10 mouse cellular contexts compared by ENCODE assay signal in the genomic region with DNA sequence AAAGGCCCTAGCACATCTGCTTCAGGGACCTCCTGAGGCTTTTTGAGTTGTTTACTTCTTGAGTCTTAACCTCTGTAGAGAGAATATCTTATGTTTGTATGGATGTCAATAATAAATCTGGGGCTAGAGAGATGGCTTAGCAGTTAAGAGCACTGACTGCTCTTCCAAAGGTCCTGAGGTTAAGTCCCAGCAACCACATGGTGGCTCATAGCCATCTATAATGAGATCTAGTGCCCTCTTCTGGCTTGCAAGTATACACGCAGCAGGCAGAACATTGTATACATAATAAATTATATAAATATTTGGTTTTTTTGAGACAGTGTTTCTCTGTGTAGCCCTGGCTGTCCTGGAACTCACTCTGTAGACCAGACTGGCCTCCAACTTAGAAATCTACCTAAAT. TPM values are rescaled to one million over a fixed set of nuclear protein-coding genes. Genes with fewer than 3 reads are reported as not detected.
DNase-seq lines count a peak whose midpoint lies in the region; ATAC-seq and TF ChIP-seq lines count a peak whose summit lies in the region.
"Had no signal": no experiment of that assay in that cellular context is flagged by ENCODE, and none has a peak within 500 bp of the region (broad histone marks: within the 10 kb centered on the region; RNA-seq: fewer than 3 reads in every experiment).

No protein-coding gene starts in this region.

- H3K4me2 ChIP-seq in heart, embryonic 11.5 days, result no peak overlapping the region
- H3K4me2 ChIP-seq: heart, embryonic 15.5 days had no signal

- H3K4me3 ChIP-seq in heart, embryonic 11.5 days (ENCODE audit: low read depth, low read length), result no peak overlapping the region
- no peak overlapping the region for H3K4me3 ChIP-seq in thymus, adult 2 months (ENCODE audit: control insufficient read depth, insufficient read depth, low read length)
- H3K4me3 ChIP-seq: heart, embryonic 15.5 days had no signal

- peaks cover 33% of the 10 kb centered on the region for H3K4me1 ChIP-seq in heart, embryonic 11.5 days (ENCODE audit: control insufficient read depth, insufficient read depth, low read length)
- H3K4me1 ChIP-seq in thymus, adult 2 months (replicated peaks; ENCODE audit: control insufficient read depth, insufficient read depth, low read length), result peaks cover 41% of the 10 kb centered on the region

- no peak for ATAC-seq in heart, embryonic 11.5 days (replicated peaks; ENCODE audit: insufficient number of reproducible peaks, low FRiP score, low TSS enrichment)

- TF ChIP-seq CTCF in thymus, adult 2 months (IDR thresholded peaks at IDR 0.05; ENCODE audit: borderline replicate concordance, control insufficient read depth, extremely low read depth, insufficient read depth, low read length, poor library complexity), result no peak

- DNase-seq in heart, adult 8-10 months (ENCODE audit: low spot score), result no peak
- DNase-seq in thymus, adult 2 months, result no peak
- DNase-seq in thymus, postnatal 4 days, result no peak
- peak; percentile 46 for DNase-seq in liver
- no peak for DNase-seq in cerebellum, postnatal 10 days
- DNase-seq in cerebellum, adult 11-12 months, result no peak
- DNase-seq in kidney, postnatal 10 days, result no peak
- DNase-seq: kidney, postnatal 4 days had no signal

- no peak for TF ChIP-seq POLR2A in thymus, adult 2 months (IDR thresholded peaks at IDR 0.05; ENCODE audit: control insufficient read depth, extremely low read depth, insufficient read depth, low read length, poor library complexity)

- H3K27me3 ChIP-seq in heart, embryonic 11.5 days (ENCODE audit: control insufficient read depth, insufficient read depth, low read length), result no peaks in the 10 kb centered on the region
- no peaks in the 10 kb centered on the region for H3K27me3 ChIP-seq in thymus, adult 2 months (ENCODE audit: control insufficient read depth, insufficient read depth, low read length)
- H3K27me3 ChIP-seq: heart, embryonic 15.5 days had no signal

- WGBS in heart, embryonic 11.5 days (ENCODE audit: insufficient replicate concordance), result 16% methylated on average over 1 of the region's 1 CpGs
- WGBS in thymus, adult 2 months, result 0% methylated on average over 1 of the region's 1 CpGs

- no peaks in the 10 kb centered on the region for H3K9me3 ChIP-seq in heart, embryonic 11.5 days (replicated peaks; ENCODE audit: control insufficient read depth, low read length)
- H3K9me3 ChIP-seq: heart, embryonic 15.5 days had no signal

- H3K27ac ChIP-seq in heart, embryonic 11.5 days (ENCODE audit: low read depth, low read length), result peak overlapping the region; percentile 68
- peak overlapping the region; percentile 46; the same call in 1 of the 2 replicates for H3K27ac ChIP-seq in thymus, adult 2 months (ENCODE audit: control insufficient read depth, insufficient read depth, low read length)
- H3K27ac ChIP-seq: heart, embryonic 15.5 days had no signal

- no peak overlapping the region for H3K9ac ChIP-seq in heart, embryonic 11.5 days (ENCODE audit: low read depth, low read length)
- H3K9ac ChIP-seq: heart, embryonic 15.5 days had no signal

- no peaks in the 10 kb centered on the region for H3K36me3 ChIP-seq in heart, embryonic 11.5 days (ENCODE audit: control insufficient read depth, insufficient read depth, low read length)
- H3K36me3 ChIP-seq in thymus, adult 2 months (ENCODE audit: control insufficient read depth, insufficient read depth, low read length), result no peaks in the 10 kb centered on the region
- H3K36me3 ChIP-seq: heart, embryonic 15.5 days had no signal

RNA-seq across cellular contexts. Expression of a gene that starts 8.5 kb away (rescaled TPM):
- polyA plus RNA-seq in heart, embryonic 11.5 days (2014; fragmentation: Nextera tagmentation; extraction: Ambion mirVana), result 64.2 and 73.5 TPM in 2 replicates
- total RNA-seq in heart, adult 8-10 months (2022), result 10 to 100 TPM; 23.8 to 36.5 (median 29.3) TPM
- 597 and 762 TPM in 2 replicates for polyA plus RNA-seq in thymus, adult 2 months (2012; rRNA removed)
